Mouse (Mus musculus) NIH3T3 (cell line): Measurements from ENCODE around the gene Mdm4.

Experiments used
- DNase-seq: peaks from one replicate; pipeline ENCODE4 v3.0.0-alpha.2; 2012; ENCODE audit warnings: low read depth

Mdm4 gene

DNA sequence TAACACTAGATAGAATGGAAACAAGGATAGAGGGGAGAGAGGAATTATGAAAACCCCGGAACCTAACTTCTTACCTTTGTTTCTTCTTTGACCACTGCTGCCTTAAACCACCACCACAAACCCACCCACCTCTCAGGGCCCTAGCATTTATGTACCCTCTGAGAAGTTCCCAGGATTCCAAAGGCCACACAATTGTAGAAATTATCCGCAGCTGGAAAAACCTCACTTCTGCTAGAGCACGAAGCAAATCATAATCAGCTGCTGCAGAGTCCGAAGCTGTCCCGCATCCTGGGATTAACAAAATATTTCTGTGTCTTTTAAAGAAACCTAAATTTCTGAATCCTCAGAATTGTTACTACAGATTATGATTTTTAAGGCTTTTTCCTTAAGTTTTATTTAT, at the start of gene Mdm4:
TSS of gene Mdm4 (minus strand) at position 101 of the 400 bp plus-strand sequence.
- DNase-seq: no peak

DNA sequence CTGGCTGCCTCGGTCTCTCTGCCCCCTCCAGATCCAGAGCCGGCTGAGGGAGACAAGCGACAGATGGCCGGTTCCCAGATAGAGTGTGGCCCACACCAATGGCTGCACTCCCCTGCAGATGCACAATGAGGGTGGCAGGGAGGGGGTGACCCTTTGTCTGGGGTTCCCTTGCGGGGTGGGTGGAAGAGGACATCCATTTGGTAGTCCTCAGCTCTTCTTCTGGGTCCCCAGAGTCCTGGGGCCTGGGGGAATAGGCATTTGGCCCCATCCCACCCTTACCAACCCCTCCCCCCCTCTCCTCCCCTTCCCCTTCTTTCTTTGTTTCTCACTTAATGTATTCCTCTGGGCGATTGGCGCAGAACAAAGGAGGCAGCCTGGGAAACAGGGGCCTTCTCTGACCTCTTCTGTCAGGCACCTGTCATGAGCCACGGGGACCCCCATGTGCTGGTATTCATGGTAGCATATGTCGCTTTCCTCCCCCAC, 49.8 kb upstream of the Mdm4 start:
- DNase-seq: no peak

DNA sequence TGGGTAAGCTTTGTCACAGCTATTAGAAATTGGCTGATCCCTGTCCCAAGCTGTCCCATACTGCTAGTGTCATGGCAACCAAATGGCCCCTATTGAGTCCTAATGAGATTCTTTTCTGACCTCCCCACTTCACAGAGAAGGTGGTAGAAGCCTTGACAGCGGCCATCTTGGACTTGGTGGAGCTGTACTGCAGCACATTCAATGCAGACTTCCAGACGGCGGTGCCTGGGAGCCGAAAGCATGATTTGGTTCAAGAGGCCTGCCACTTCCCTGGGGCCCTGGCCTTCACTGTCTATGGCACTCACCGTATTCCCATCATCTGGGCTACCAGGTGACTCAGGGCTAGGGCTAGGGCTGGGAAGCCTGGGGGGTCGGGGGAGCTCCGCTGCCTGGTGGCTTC, 49.1 kb upstream of the Mdm4 start:
- DNase-seq: no peak

DNA sequence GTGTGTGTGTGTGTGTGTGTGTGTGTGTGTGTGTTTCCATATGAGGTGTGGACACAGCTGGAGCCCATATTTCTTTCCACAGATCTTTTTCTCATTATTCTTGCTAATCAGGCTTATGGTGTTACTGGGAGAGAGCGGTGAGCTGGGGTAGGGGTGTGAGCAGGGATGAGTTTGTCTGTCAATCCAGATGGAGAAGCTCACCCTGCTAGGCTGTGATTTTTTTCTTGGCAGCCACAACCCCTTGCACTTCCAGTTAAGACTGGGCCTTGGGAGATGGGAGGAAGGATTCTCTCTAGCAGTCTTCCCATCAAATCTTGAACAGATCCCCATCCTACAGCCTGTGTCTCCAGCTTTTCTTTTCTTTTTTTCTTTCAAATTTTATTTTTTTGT, 48.0 kb upstream of the Mdm4 start:
- no peak for DNase-seq

DNA sequence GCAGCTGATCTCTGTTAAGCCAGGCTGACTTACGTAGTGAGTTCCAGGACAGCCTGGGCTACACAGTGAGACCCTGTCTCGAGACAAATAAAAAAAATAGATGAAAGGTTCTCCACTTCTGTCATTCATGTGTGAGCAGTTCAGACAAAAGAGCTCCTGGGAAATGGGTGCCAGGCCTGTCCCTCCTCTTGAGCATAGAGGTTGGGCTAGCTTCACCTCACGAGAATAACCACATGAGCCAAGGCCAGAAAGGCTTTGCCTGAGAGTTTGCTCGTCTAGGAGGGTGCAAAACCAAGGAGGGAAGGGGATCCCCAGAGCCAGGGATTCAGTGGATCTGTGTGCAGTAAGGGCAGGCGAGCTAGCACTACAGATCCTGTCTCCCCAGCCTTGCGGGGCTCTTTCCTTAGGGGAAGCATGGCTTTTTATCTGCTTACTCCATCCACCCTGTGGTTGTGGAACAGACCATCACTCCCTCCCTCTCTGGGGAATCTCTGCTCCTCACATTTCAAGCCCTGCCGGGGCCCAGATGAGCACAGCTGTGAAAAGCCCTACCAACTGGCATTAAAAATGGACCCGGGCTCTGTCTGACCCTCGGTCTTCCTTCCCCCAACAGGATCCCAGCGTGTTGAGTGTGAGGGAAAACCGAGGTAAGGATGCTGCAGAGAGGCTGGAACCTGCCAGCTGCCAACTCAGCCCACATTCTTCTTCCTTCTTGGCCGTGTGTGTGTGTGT, 47.4 kb upstream of the Mdm4 start:
- DNase-seq: peak; percentile 39

DNA sequence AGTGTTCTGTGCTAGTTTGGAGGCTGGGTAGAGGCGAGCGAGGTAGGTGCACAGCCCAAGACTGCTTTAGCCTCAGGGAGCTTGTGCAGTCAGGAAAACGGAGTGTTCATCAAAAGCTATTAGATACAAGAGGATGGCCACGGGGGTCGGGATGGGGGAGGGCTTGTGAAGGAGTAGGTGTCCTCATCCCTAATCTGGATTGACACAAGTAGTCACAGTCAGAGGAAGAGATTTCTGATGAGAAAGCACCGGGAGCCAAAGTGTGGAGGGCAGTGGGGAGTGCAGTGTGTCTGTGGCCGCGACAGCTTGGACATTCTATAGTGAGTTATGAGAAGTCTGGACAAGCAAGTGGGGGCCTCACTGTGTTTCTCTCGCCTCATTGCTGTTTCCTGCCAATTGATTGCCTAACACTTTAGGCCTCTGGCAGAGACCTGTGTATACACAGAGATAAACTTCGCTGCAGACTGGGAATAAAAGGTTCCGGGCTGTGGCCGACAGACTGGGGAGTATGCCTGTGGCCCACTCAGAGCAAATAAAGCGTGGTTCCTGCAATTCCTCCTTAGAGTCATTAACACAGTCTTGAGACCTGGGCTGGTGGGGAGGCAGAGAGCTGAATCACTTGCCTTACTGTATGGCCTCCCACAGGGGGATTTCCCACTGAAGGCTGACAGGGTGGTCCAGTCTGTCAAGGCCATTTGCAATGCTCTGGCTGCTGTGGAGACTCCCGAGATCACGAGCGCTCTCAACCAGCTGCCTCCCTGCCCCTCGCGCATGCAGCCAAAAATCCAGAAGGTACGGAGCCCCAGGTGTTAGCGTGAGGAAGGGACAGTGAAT, 46.5 kb upstream of the Mdm4 start:
- DNase-seq: peak; percentile 55

DNA sequence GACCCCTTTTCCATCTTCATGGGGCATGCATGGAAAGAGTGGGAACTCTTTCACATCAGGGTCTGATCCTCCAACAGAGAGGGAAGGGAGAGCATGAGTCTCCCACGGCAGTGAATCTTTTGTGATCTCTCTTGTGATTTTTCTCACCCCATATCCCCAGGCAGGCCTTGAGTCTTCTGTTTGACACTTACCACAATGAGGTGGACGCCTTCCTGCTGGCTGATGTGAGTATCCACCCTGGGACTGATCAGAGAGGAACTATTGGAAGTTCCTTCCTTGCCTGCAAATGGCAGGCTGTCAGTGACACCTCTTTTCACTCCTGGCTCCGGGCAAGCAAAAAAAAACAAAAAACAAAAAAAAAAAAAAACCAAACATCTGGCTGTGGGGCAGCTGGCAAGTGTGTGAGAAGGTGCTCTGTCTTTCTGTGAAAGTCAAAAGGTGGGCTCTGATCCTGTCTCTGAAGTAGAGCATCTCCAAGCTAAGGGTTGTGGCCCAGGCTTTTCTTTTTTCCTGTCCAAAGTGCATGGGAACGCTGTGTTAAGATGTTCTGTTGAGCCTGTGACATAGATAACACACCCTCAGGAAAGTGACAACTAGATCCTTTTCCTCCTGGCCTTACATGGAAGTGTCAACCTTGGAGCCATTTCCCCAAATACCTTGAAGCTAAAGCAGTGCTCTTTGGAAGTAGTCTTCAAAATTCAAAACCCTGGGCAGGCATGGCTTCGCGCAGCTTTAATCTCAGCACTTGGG, 45.5 kb upstream of the Mdm4 start:
- no peak for DNase-seq

DNA sequence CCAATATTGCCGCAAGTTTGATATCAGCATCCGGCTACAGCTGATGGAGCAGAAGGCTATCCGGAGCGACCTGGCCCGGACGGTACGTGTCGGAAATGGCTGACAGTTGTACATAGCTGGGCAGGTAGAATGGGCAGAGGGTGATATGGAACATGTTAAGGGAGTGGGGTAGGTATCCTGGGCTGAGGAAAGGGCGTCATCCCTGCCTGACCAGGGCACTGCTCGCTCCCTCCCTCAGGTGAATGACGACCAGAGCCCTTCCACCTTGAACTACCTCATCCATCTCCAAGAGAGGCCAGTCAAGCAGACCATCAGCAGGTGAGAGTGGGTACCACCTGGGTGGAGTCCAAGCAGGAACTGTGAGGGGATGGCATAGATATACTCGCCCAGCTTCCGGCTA, 44.2 kb upstream of the Mdm4 start:
- no peak for DNase-seq

DNA sequence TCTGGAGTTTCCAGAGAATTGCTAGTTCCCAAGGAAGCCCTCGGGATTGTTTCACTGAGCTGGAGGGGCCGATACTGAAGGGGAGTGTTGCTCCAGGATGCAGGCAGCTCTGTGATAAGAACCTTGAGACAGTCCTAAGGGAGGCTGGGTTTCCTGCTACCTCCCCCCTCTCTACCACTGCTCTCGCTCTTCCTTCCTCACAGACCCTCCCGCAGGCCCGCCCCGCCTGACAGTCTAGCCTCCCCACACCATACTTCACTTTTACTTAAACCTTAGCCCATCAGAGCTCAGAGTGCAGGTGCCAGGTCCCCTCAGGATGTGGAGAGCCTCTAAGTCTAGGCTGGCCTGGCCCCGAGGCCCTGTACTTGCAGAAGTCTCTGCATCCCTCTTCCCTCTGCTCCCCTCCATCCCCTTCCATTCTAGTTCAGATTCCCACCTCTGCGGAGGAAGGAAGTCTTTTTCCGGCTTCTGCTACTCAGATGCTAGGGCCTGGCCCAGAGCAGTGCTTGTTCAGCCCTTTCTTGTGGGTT, 43.0 kb upstream of the Mdm4 start:
- no peak for DNase-seq

DNA sequence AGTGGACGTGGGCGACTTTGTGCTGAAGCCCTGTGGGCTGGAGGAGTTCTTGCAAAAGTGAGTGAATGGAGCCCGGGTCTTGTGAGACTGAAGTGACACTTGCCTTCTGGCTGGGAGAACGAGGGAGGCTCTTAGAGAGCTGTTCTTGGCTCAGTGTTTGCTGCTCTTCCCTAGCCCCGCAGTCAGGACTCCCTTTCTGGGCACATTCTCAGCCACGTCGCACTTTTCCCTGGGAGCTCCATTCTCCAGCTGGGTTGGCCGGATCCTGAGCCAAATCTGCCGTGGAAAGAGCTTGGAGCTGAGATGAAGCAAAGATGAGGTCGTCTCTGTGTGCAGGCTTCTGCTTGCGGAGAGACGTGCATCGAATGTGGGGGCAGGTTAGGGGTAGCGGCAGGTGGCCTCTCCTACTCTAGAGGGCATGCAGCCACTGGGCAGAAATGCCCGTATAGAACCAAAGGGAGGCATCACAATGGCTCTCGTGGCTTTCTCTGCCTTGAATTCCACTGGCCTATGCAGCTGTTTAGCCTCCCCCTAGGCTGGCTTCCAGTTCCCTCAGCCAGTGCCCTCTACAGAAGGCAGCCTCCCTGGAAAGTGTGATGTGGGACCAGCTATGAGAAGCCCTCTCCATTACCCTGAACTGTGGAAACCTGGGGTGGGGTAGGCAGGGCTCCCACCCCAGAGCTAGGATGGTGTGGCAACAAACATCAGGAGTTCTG, 41.5 kb upstream of the Mdm4 start:
- no peak for DNase-seq

DNA sequence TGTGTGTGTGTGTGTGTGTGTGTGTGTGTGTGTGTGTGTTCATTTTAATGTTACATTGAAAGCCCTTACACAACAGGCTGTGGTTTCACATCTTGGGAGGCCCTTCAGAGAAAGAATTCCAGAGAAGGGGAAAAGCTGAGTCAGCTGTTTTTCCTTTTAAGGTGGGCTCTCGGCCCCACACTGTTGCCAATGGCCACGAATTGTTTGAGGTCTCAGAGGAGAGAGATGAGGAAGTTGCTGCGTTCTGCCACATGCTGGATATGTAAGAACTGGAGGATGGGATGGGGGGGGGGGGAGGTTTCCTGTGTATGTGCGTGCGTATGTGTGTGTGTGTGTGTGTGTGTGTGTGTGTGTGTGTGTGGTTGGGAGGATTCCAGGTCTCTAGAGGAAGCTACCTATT, 39.8 kb upstream of the Mdm4 start:
- DNase-seq: peak; percentile 55

DNA sequence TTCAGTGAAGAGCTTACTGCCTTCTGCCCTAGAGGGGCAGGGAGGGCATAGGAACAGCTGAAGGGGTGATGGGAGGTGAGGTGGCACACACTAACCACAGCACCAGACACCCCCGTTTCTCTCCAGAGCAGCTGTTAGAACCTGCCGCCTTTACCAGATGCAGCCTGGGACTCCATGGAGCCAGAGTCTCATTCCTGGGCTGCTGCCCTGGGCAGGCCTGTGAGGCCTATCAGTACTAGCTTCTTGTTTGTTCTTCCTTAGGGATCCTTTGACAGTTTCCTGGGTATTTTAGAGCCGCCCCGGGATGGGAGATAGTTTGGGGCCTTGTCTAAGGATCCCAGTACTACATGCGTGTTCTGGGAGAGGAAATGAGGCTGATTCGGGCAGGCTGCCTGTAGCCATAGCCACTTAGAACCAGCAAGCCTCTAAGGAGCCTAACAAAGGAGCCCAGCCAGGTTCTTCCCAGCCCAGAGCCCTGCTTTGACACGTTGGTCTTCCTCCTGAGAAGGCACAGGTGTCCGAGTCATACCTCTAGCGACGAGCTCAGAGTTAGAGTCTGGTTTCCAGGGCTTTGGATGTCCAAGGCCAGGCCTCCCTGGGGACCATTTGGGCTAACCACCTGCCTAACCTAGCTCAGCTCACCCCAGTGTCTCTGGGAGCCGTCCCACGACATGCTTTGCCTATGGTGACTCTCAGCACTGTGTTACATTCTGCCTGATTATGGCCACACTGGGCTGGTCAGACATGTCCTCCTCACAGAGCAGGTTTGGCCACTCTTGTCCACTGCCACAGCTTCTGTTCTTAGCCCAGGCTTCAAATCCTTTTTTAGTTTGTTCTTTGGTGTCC, 39.1 kb upstream of the Mdm4 start:
- DNase-seq: no peak

DNA sequence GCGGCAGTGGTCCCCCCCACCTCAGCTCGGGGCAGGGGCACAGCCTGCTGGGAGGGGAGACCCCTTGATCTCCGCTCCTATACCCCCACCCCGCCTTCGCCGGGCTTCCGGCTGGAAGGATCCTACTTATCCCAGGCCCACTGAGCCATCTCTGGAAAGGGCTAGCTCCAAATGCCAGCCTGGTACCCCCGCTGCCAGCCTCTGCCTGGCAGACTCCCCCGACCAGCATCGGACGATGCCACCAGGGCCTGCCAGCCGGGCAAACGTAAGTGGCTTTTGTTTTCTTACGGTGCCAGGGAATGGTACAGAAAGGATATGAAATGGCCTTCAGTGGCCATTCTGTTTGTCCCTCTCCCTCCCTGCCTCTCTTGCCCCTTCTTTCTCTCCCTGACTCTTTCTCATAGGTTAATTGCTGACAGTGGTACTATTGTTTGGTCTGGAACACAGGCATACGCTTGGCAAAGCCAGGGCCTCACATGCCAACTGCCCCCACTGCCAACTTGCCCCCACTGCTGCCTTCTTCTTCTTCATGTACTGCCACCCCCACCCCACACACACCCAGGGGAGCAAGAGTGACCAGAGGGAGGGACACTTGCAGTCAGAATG, 38.4 kb upstream of the Mdm4 start:
- DNase-seq: no peak

DNA sequence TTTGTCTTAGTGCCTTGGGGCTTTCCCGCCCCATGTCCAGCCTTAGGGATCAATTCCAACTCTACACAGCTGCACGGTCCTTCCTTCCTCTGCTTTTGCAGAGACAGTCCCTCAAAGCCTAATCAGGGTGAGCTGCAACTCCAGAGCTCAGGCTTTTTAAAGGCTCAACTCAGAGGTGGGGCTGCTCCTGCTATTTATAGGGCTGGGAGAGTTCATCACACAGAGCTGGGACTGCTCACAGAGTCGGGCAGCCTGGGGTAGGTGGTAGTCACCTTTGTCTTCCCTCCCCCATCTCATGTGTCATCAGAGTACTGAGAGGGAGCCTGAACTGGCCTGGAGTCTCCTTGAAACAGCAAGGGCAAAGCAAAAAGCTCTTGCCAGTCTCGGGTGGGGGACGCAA, 37.9 kb upstream of the Mdm4 start:
- DNase-seq: no peak

DNA sequence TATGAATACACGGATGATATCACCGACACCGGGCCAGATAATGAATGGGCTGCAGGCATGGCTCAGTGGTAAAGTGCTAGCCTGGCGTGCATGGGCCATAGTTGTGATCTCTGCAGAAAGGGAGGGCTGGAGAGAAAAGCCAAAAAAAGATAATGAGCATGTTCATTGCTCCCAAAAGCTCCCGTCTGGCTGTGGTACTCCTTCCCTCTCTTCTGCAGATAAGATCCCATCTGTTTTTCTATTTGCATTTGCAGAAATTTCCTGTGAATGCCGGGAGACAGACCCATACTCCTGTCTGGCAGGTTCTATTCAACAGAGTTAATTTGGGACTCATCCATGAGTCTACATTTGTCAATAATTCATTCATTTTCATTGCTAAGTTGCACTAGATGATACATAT, 32.8 kb upstream of the Mdm4 start:
- no peak for DNase-seq

DNA sequence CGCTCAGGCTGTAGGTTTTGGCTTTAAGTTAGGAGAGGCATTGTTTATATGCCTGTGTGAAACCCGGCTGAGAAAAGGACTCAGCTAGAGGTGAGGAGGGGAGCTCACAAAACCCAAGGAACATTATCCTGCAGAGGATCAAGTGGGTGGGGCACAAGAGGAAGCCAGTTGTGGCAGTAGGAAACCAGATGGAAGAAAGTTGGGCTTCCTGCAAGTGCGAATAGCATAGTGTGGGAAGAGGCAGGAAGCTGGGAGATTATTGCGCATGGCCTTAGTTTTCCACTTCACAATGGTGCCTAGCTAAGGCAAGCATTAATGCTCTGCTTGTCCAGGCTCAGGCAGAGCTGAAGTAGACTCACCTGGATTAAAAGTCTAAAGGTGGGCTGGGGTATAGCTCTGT, 30.3 kb upstream of the Mdm4 start:
- DNase-seq: no peak

DNA sequence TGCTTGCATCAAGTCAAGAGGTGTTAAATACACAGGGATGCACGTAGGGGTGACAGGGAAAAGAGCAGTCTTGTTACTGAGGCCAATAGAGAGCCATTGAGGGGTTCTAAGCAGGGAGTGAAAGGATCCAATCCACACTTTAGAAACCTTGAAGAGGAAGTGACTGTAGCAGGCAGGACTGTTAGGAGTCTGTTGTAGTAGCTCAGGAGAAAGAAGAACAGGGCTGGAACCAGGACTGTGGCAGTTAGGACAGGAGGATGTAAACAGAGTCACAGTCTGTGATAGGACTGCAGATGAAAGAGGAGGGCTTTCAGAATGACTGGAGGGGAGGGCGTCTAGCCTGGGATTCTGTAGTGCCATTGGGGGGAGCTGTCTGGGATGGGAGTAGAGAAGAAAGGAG, 29.2 kb upstream of the Mdm4 start:
- no peak for DNase-seq

DNA sequence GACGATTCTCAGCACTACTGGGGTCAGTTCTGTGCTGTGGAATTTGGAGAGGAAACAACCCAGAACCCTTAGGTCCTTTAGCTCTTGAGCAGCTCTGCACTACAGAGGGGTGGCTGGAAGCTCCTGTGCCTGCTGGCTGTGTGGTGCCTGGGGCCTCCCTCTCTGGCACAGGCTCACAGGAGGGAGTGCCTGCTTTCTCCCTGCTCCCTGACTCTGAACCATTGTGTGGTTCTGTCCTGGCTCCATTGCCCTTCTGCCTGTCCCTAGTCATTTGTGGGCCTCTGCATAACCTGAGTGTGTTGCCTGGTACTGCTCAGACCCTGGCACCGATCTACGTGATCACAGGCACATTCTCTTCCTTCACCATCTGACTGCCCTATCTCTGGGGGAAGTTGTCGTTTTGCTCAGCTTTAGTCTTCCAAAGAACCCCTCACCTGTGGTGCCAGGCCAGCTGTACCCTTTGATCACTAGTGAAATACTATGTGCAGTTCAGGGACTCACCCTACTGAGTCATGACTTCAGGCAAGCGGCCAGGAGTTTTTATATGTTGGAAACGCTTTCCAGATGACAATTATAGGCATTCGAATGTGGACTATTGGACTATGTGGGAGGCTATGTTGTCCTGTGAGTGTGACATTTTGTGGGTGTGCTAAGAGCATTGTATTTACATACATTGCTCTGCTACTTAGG, 27.1 kb upstream of the Mdm4 start:
- DNase-seq: peak; percentile 89

DNA sequence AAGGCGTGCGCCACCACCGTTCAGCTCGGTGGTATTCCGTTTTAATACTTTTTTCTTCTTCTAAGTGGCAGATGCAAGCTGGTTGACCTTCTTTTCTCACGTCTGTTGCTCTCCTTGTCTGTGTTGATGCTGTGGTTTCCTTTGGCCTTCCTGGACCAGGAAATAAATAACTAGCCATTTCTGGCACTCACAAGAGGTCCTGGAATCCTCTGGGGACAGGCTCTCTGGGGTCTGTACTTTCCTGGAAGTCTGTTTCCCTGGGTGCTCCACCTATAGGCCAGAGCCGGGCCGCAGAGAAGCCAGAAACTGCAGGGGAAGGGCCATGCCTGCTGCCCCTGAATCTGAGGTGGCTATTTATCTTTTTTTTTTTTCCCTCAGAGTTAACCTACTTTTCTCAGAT, 24.0 kb upstream of the Mdm4 start:
- no peak for DNase-seq

DNA sequence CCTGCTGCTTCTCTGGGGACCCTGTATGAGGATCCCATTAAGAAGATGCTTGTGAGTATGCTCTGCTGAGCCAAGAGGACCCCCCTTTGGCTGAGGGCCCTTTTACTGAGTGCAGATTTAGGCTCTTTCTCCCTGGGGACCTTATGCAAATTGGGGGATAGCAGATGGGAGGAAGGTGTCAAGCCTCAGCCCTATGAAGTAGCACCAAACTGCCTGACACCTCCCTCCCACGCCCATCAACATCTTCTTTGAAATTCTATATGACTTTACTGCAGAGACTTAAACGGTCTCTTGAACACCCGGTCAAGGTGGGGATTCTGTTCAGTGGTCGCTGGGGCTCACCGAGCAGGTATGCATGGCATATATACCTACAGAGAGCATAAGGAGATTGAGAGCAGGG, 22.7 kb upstream of the Mdm4 start:
- no peak for DNase-seq
